Mouse (Mus musculus) cerebellum, postnatal 10 days (tissue): Measurements from ENCODE around the gene Gm36176.
A peak's percentile ranks its signal among the peaks of the same experiment; 100 is the strongest.

Experiments
- DNase-seq, 2 experiments: peaks; one replicate each; pipeline ENCODE4 v3.0.0; 2021; ENCODE audit warnings: mixed read lengths in 2 of 2

Gm36176 gene

DNA sequence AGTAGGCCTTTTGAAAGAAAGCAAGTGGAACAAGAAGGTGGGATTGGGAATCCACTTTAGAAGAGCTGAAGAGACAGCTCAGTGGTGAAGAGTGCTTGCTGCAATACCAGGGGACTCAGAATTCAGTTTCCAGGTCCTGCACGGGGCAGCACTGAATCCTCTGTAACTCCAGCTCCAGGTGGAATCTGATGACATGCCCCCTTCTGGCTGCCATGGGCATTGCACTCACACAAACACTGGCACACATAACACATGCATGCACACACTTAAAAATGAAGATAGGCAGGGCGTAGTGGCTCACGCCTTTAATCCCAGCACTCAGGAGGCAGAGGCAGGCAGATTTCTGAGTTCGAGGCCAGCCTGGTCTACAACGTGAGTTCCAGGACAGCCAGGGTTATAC, 36.0 kb downstream of the Gm36176 start:
- no peak for DNase-seq

DNA sequence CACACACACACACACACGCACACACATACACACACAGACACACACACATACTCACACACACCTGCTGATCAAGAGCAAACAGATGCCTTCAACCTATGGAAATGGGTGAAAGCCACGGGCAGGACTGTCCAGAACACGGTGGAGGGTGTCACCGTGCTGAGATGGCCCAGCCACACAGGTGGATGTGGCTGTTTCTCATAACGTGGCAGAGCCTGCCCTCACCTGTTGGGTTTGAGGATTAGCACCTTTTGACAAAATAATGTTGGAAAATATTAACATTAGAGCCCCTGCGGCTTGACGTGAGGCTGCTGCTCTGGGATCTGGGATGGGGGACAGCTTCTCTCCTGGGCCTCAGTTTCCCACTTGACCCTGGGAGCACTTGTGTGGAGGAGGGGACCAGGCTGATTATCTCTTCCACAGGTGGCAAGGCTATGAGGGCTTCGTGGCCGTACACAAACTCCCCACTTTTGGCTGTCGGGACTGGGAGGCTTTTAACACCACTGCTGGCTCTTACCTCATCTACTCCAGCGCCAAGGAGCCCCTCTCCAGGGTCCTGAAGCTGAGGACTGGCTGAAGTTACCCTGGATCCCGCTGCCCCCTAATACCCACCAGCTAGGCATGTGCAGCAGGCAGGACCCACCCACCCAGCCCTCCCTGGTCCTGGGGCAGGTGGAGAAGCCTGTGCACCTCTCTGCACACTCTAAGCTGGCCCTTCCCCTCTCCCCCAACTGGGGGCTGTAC, 39.6 kb downstream of the Gm36176 start:
- peak in 1 of 2 experiments; percentile 32 for DNase-seq

DNA sequence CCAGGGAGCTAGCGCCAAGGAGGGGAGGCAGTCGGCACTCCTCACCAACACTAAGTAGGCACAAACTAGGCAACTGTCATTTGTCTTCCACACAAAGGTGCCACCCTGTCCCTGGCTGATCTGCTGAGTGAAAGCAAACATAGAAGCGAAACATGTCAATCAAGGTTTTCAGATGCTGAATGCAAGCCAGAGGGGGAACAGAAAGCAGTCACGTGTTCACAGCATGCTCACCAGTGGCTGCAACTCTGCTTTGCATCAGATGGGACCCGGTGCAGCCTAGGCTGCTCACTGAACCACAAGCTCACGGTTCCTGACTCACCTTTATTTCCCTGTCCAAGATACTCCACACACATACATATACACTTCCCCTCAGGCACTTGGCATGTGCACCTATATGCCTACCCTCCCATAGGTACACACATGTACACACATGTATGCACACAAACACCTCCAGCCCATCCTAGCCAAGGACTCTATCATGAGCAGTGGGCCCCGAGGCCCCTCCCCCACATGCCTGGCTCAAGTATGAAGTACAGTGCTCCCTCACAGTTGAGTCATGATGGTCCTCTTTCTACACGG, 44.5 kb downstream of the Gm36176 start:
- no peak for DNase-seq

DNA sequence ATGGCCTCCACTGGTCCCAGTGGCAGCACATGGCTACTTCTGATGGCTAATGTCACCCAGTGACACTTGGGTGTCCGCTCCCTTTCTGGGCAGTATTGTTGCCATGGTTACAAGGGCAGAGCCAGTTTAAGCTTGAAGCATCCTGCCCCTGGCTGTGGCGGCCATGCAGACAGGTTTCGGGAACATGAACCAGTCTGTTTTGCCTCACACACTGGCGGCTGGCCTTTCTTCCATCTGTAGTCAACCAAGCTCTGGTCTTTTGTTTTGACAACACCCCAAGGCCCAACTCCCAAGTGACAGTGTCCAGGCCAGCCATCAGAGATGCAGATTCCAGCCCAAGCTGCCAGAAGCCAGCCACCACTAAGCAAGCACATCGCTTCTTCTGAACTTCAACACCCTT, 49.0 kb downstream of the Gm36176 start:
- DNase-seq, result no peak
